26 mouse cellular contexts compared by ENCODE assay signal in genomic region chr13:20130731-20131130, GRCm38 (mm10). TPM values are rescaled to one million over a fixed set of nuclear protein-coding genes. Genes with fewer than 3 reads are reported as not detected.
DNase-seq lines count a peak whose midpoint lies in the region; ATAC-seq and TF ChIP-seq lines count a peak whose summit lies in the region.
"Had no signal": no experiment of that assay in that cellular context is flagged by ENCODE, and none has a peak within 500 bp of the region (broad histone marks: within the 10 kb centered on the region; RNA-seq: fewer than 3 reads in every experiment).

No protein-coding gene starts in this region.

- intact Hi-C loops in heart, postnatal 25 days (cut with DNase I), result loop anchor here (5.0 kb wide), 2 partner anchors 38 to 52 kb away; partner anchors contain the start of gene Elmo1

- H3K79me2 ChIP-seq in liver, adult 2 months (ENCODE audit: control insufficient read depth, insufficient read depth, low read length), result no peaks in the 10 kb centered on the region

- no peak for ATAC-seq in liver, embryonic 11.5 days (replicated peaks; ENCODE audit: low FRiP score)
- ATAC-seq in liver, embryonic 13.5 days (ENCODE audit: low read depth), result no peak
- ATAC-seq in liver, embryonic 16.5 days (ENCODE audit: low read depth), result no peak
- ATAC-seq: activated CD4-positive, CD25-positive, alpha-beta regulatory T cell, adult 4 months; CD4-positive, CD25-positive, alpha-beta regulatory T cell, adult 4 months; forebrain, embryonic 14.5 days; Patski had no signal

- H3K27ac ChIP-seq in liver, adult 2 months (replicated peaks; ENCODE audit: insufficient read depth, low read depth, low read length), result no peak overlapping the region
- no peak overlapping the region for H3K27ac ChIP-seq in liver, embryonic 11.5 days (ENCODE audit: low read depth, low read length)
- H3K27ac ChIP-seq in liver, embryonic 13.5 days, result peak overlapping the region; percentile 69
- peak overlapping the region; percentile 1; the same call in 1 of the 2 replicates for H3K27ac ChIP-seq in liver, embryonic 16.5 days (ENCODE audit: low read length)
- H3K27ac ChIP-seq: embryonic facial prominence, embryonic 13.5 days; embryonic facial prominence, embryonic 15.5 days; forebrain, embryonic 10.5 days; forebrain, embryonic 12.5 days had no signal

- H3K27me3 ChIP-seq in liver, adult 2 months (ENCODE audit: control insufficient read depth, insufficient read depth, low read length), result no peaks in the 10 kb centered on the region
- H3K27me3 ChIP-seq in liver, embryonic 11.5 days (replicated peaks; ENCODE audit: control insufficient read depth, insufficient read depth, low read length), result no peaks in the 10 kb centered on the region
- 0 out of 2 replicates have a peak, but pooled peaks cover 2% of the 10 kb centered on the region for H3K27me3 ChIP-seq in liver, embryonic 13.5 days
- no peaks in the 10 kb centered on the region for H3K27me3 ChIP-seq in liver, embryonic 16.5 days (ENCODE audit: control insufficient read depth, insufficient read depth, low read depth, low read length)
- H3K27me3 ChIP-seq: CH12.LX; embryonic facial prominence, embryonic 13.5 days; embryonic facial prominence, embryonic 15.5 days; Patski had no signal

- H3K9me3 ChIP-seq in liver, embryonic 11.5 days (ENCODE audit: control insufficient read depth, low read length), result no peaks in the 10 kb centered on the region
- H3K9me3 ChIP-seq in liver, embryonic 13.5 days (replicated peaks), result no peaks in the 10 kb centered on the region
- no peaks in the 10 kb centered on the region for H3K9me3 ChIP-seq in liver, embryonic 16.5 days (replicated peaks; ENCODE audit: control insufficient read depth, low read length)
- H3K9me3 ChIP-seq: embryonic facial prominence, embryonic 13.5 days; embryonic facial prominence, embryonic 15.5 days; forebrain, embryonic 10.5 days; forebrain, embryonic 12.5 days; G1E had no signal

- no peak overlapping the region for H3K9ac ChIP-seq in liver, adult 2 months (ENCODE audit: low read depth, low read length)
- H3K9ac ChIP-seq in liver, embryonic 11.5 days (ENCODE audit: low read depth, low read length), result no peak overlapping the region
- H3K9ac ChIP-seq in liver, embryonic 13.5 days, result no peak overlapping the region
- H3K9ac ChIP-seq in liver, embryonic 16.5 days (ENCODE audit: low read depth, low read length), result no peak overlapping the region
- H3K9ac ChIP-seq: embryonic facial prominence, embryonic 13.5 days; embryonic facial prominence, embryonic 15.5 days; forebrain, embryonic 12.5 days had no signal

- H3K36me3 ChIP-seq in liver, adult 2 months (ENCODE audit: control insufficient read depth, insufficient read depth, low read length), result no peaks in the 10 kb centered on the region
- H3K36me3 ChIP-seq in liver, embryonic 11.5 days (ENCODE audit: control insufficient read depth, insufficient read depth, low read length), result no peaks in the 10 kb centered on the region
- H3K36me3 ChIP-seq in liver, embryonic 13.5 days, result no peaks in the 10 kb centered on the region
- H3K36me3 ChIP-seq in liver, embryonic 16.5 days (ENCODE audit: control insufficient read depth, insufficient read depth), result no peaks in the 10 kb centered on the region
- H3K36me3 ChIP-seq: embryonic facial prominence, embryonic 13.5 days; embryonic facial prominence, embryonic 15.5 days; forebrain, embryonic 10.5 days; forebrain, embryonic 12.5 days; G1E had no signal

- no peak overlapping the region for H3K4me2 ChIP-seq in liver, embryonic 11.5 days
- peak overlapping the region; percentile 19; the same call in 1 of the 2 replicates for H3K4me2 ChIP-seq in liver, embryonic 13.5 days
- H3K4me2 ChIP-seq in liver, embryonic 16.5 days (ENCODE audit: low read depth, low read length), result no peak overlapping the region
- H3K4me2 ChIP-seq: embryonic facial prominence, embryonic 13.5 days; embryonic facial prominence, embryonic 15.5 days; forebrain, embryonic 12.5 days had no signal

- DNase-seq in liver, adult 2 months (ENCODE audit: extremely low read depth, low read depth, low spot score), result peak; percentile 92
- DNase-seq in liver, embryonic 11.5 days (ENCODE audit: low spot score), result no peak
- DNase-seq in liver, embryonic 13.5 days, result no peak
- DNase-seq in liver, result no peak
- no peak for DNase-seq in heart, postnatal 25 days (ENCODE audit: low spot score)
- DNase-seq: adrenal gland, adult 8-10 months; adrenal gland, postnatal 14 days; adrenal gland, postnatal 36 days; B cell, adult 2 months; cerebellum, adult 11-12 months; cerebellum, adult 8-10 months; cerebellum, adult 9-11 months; cerebellum, postnatal 14 days; cerebellum, postnatal 36 days; embryo, embryonic 11 days had no signal

- WGBS in liver, adult 2 months, result 14% methylated on average over 3 of the region's 3 CpGs
- 74% methylated on average over 3 of the region's 3 CpGs for WGBS in liver, embryonic 11.5 days
- 79% methylated on average over 3 of the region's 3 CpGs for WGBS in liver, embryonic 13.5 days (ENCODE audit: insufficient replicate concordance)
- 50% methylated on average over 3 of the region's 3 CpGs for WGBS in liver, embryonic 16.5 days (ENCODE audit: insufficient replicate concordance)

- H3K4me1 ChIP-seq in liver, adult 2 months (ENCODE audit: control insufficient read depth, insufficient read depth, low read length), result peaks cover 6% of the 10 kb centered on the region; the same call in 1 of the 2 replicates
- H3K4me1 ChIP-seq in liver, embryonic 11.5 days (replicated peaks; ENCODE audit: control insufficient read depth, insufficient read depth, low read length), result peaks cover 20% of the 10 kb centered on the region
- peaks cover 80% of the 10 kb centered on the region for H3K4me1 ChIP-seq in liver, embryonic 13.5 days (replicated peaks)
- H3K4me1 ChIP-seq in liver, embryonic 16.5 days (ENCODE audit: control insufficient read depth, low read depth, low read length), result peaks cover 45% of the 10 kb centered on the region

- no peak for TF ChIP-seq CTCF in liver, adult 2 months (IDR thresholded peaks at IDR 0.05; ENCODE audit: low read depth, low read length)

- H3K4me3 ChIP-seq in liver, adult 2 months (ENCODE audit: insufficient read depth, low read depth, low read length), result no peak overlapping the region
- no peak overlapping the region for H3K4me3 ChIP-seq in liver, embryonic 11.5 days (ENCODE audit: low read depth, low read length)
- no peak overlapping the region for H3K4me3 ChIP-seq in liver, embryonic 13.5 days (replicated peaks)
- no peak overlapping the region for H3K4me3 ChIP-seq in liver, embryonic 16.5 days (ENCODE audit: low read depth, low read length)
- H3K4me3 ChIP-seq: embryonic facial prominence, embryonic 13.5 days; embryonic facial prominence, embryonic 15.5 days; forebrain, embryonic 10.5 days; forebrain, embryonic 12.5 days had no signal

- TF ChIP-seq POLR2A in liver, adult 2 months (IDR thresholded peaks at IDR 0.05; ENCODE audit: extremely low read depth, insufficient read depth, low read length), result no peak

RNA-seq across cellular contexts. Expression of gene Elmo1, which starts 40.3 kb away (rescaled TPM):
- 4.3 and 6.7 TPM in 2 replicates for total RNA-seq in liver, adult 2 months (2014; rRNA removed)
- polyA plus RNA-seq in liver, adult 2 months (2012; rRNA removed), result 1.1 and 1.2 TPM in 2 replicates
- 8.9 and 10.6 TPM in 2 replicates for polyA plus RNA-seq in liver, embryonic 11.5 days (2014; fragmentation: Nextera tagmentation; extraction: Ambion mirVana)
- 3.1 and 4.1 TPM in 2 replicates for polyA plus RNA-seq in liver, embryonic 13.5 days (2015; fragmentation: Nextera tagmentation; extraction: Ambion mirVana)
- polyA plus RNA-seq in liver, embryonic 16.5 days (2015; fragmentation: Nextera tagmentation; extraction: Ambion mirVana), result 4.1 and 5.8 TPM in 2 replicates
- total RNA-seq in heart, postnatal 25 days (2021), result 10 to 100 TPM in 1 of 2 experiments, 1 to 10 TPM in 1; 9.8 to 10.2 TPM
- polyA plus RNA-seq: G1E had no signal

Comparison
In these comparisons a context has a peak if more than half of its experiments do, and no peak if none do; other contexts are left out.
1. H3K27ac ChIP-seq: peak in liver, embryonic 13.5 days (single experiment) and liver, embryonic 16.5 days (single experiment); none in liver, adult 2 months (single experiment) and liver, embryonic 11.5 days (single experiment).